Mouse (Mus musculus): ENCODE measurements around the gene Olfr725.
A peak's percentile ranks its signal among the peaks of the same experiment; 100 is the strongest.

Gene Olfr725

GRCm38 (mm10) chr14:50040275-50040674 lies at the start of gene Olfr725:
Gene Olfr725, minus strand, starts transcription at chr14:50040375.
- DNase-seq: no peak

DNA sequence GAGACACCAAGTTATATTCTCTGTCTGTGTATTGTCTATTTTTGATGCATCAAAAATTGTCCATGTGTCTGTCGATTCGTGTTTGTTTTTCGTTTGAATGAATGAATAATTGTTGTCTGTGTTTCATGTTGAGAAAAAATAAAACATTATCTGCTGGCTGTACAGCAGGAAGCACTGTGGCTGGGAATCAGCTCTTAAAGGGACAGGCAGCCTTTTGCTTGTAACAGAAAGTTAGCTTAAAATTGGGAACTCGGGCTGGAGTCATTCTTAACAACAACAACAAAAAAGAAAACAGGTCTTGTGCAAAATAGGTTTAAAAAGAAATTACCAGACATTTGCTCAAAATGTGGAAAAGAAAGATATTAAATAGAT lies 22.5 kb upstream of the Olfr725 start:
- no peak for DNase-seq

GRCm38 (mm10) chr14:50061955-50062732 lies 22.0 kb upstream of the Olfr725 start:
- DNase-seq: peak; percentile 39

GRCm38 (mm10) chr14:50061590-50061954 lies 21.4 kb upstream of the Olfr725 start:
- DNase-seq: no peak

DNA sequence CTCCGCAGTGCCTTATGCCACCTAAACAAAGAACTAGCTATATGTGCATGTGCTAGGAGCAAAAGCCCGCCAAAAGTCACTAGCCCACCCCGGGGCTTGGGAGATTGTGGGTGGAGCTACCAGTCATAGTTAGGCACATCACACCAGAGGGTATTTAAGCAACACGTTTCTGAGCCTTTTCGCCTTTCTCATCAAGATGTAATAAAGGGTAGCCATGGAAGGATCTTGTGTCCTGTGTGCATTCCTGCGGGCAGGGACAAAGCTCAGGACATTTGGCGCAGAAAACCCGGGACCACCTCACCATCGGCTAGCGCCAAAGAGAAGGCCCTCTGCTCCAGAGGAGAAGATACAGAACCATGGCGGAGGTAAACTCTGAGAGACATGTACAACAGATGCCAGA lies 21.0 kb upstream of the Olfr725 start:
- DNase-seq: no peak

DNA sequence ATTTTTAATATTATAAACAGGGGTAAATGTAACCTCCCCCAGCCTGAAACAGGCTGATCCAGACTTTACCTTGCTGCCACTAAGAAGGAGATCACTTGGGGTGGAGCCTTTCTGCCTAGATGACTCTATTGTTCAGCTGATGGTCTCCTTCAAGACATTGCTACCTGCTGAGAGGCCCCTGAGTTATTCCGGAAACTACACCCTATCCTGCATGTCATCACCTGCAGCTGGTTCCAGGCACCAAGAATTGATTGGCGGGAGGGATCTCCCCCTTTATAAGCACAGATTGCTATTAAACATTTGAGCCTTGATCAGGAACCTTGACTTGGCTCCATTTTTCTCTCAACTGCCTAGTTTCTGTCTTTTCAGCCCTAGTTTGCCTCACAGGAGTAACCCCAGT lies 8.1 kb downstream of the Olfr725 start:
- DNase-seq: no peak

GRCm38 (mm10) chr14:50031356-50031755 lies 8.8 kb downstream of the Olfr725 start:
- no peak for DNase-seq

GRCm38 (mm10) chr14:50026371-50026770 lies 13.8 kb downstream of the Olfr725 start:
- DNase-seq: no peak
